Mouse (Mus musculus) cerebellum, postnatal 25 days (tissue): ENCODE measurements at regions not wholly inside any gene's neighbourhood (a gene's known extent, or its start where the extent isn't known, plus 50 kb on each side); places are given as distances from the start of the nearest gene placed in this dataset.

Experiments used
- DNase-seq, 2 experiments: peaks; one replicate each; pipeline ENCODE4 v3.0.0; 2021; ENCODE audit warnings: mixed read lengths in 2 of 2

GRCm38 (mm10) chr3:38254896-38255295, 229.7 kb downstream of the Ankrd50 start:
- DNase-seq: peak; percentile 73 to 86

- DNase-seq: no peak
These were observed 233.1 kb downstream of the Ankrd50 start for GRCm38 (mm10) chr3:38251592-38251991.

- no peak for DNase-seq
These were observed 234.1 kb downstream of the Ankrd50 start for GRCm38 (mm10) chr3:38250552-38250951.

GRCm38 (mm10) chr3:38248941-38249340, 235.7 kb downstream of the Ankrd50 start:
- no peak for DNase-seq

- no peak for DNase-seq
These were observed 238.2 kb downstream of the Ankrd50 start for GRCm38 (mm10) chr3:38246439-38246838.

GRCm38 (mm10) chr3:38243209-38243608, 241.4 kb downstream of the Ankrd50 start:
- no peak for DNase-seq

GRCm38 (mm10) chr3:38237616-38238015, 247.0 kb downstream of the Ankrd50 start:
- DNase-seq: no peak

GRCm38 (mm10) chr3:38235736-38236083, 248.9 kb downstream of the Ankrd50 start:
- DNase-seq: no peak

- DNase-seq: no peak
These were observed 249.5 kb downstream of the Ankrd50 start for GRCm38 (mm10) chr3:38235033-38235735.

- no peak for DNase-seq
These were observed 250.1 kb downstream of the Ankrd50 start for GRCm38 (mm10) chr3:38234534-38234933.

- no peak for DNase-seq
These were observed 250.6 kb downstream of the Ankrd50 start for GRCm38 (mm10) chr3:38234006-38234405.

GRCm38 (mm10) chr3:38233091-38233490, 251.6 kb downstream of the Ankrd50 start:
- DNase-seq: no peak

- DNase-seq: peak; percentile 37 to 69
These were observed 252.2 kb downstream of the Ankrd50 start for GRCm38 (mm10) chr3:38232111-38233076.

- no peak for DNase-seq
These were observed 253.1 kb downstream of the Ankrd50 start for GRCm38 (mm10) chr3:38231506-38231905.

- no peak for DNase-seq
These were observed 253.8 kb downstream of the Ankrd50 start for GRCm38 (mm10) chr3:38230796-38231195.

- DNase-seq: no peak
These were observed 255.0 kb downstream of the Ankrd50 start for GRCm38 (mm10) chr3:38229686-38230085.

GRCm38 (mm10) chr3:38229051-38229450, 255.6 kb downstream of the Ankrd50 start:
- no peak for DNase-seq

GRCm38 (mm10) chr3:38227596-38227995, 257.0 kb downstream of the Ankrd50 start:
- peak; percentile 73 to 83 for DNase-seq

- DNase-seq: no peak
These were observed 257.5 kb downstream of the Ankrd50 start for GRCm38 (mm10) chr3:38227121-38227520.

- DNase-seq: no peak
These were observed 258.5 kb downstream of the Ankrd50 start for GRCm38 (mm10) chr3:38226147-38226546.

GRCm38 (mm10) chr3:38221834-38222215, 262.8 kb downstream of the Ankrd50 start:
- DNase-seq: no peak

- DNase-seq: peak; percentile 22 to 48
These were observed 263.5 kb downstream of the Ankrd50 start for GRCm38 (mm10) chr3:38220934-38221833.

GRCm38 (mm10) chr3:38209081-38209480, 275.6 kb downstream of the Ankrd50 start:
- no peak for DNase-seq
